Mouse (Mus musculus): ENCODE results near the gene Ssc5d.

- TF ChIP-seq GATA1 (IDR thresholded peaks at IDR 0.05; ENCODE audit: borderline replicate concordance, low read length) (no peak), FLI1 (IDR thresholded peaks at IDR 0.05; ENCODE audit: low read length) (no peak)
These were observed 5.1 kb upstream of the Ssc5d start for GRCm38 (mm10) chr7:4920496-4920895.
